Mouse (Mus musculus): ENCODE data around the gene Etnk1. TPM values are rescaled to one million over a fixed set of nuclear protein-coding genes. Genes with fewer than 3 reads are reported as not detected.
"Not testable (repeated sequence)": the region's sequence is repeated elsewhere in the genome, so short reads cannot be mapped to it uniquely, and the experiment has no call there.

The Etnk1 gene
- total and polyA plus RNA-seq, 3 experiments: 27.1 to 33.4 (median 32.8) TPM

- dilution Hi-C loops (cut with MboI; ENCODE audit: extremely low pct_ligation_motif_present, extremely low pct_unique_long_range_greater_than_20kb, low sequenced_read_pairs); H3K27ac ChIP-seq (ENCODE audit: insufficient read depth, low read depth): not testable (repeated sequence)
These were observed 15.7 kb upstream of the Etnk1 start for GRCm38 (mm10) chr6:143151081-143151995.

GRCm38 (mm10) chr6:143152321-143152827 is 14.6 kb upstream of the Etnk1 start:
- dilution Hi-C loops (cut with MboI; ENCODE audit: extremely low pct_ligation_motif_present, extremely low pct_unique_long_range_greater_than_20kb, low sequenced_read_pairs) (no loop called here), in situ Hi-C loops (cut with MboI; ENCODE audit: low pct_ligation_motif_present, low pct_unique_long_range_greater_than_20kb, low sequenced_read_pairs) (no loop called here)
- peaks cover 4% of the 10 kb centered on the region for H3K9me3 ChIP-seq (replicated peaks; ENCODE audit: low read length)
- no peak overlapping the region for H3K27ac ChIP-seq (ENCODE audit: insufficient read depth, low read depth)
- H3K4me1 ChIP-seq (ENCODE audit: control insufficient read depth in 1 of 2, insufficient read depth in 2 of 2): peaks cover 0 to 15% of the 10 kb centered on the region in 2 experiments; a peak in 2 of 4 replicates
- H3K4me3 ChIP-seq (replicated peaks in 1 of 3; ENCODE audit: low read depth in 2 of 3, low read length in 2 of 3, poor library complexity in 1 of 3): no peak overlapping the region
- no peak for DNase-seq (ENCODE audit: extremely low read depth)
- no peak overlapping the region for H3K9ac ChIP-seq (ENCODE audit: insufficient read depth, low read depth)
- no peak for TF ChIP-seq ZKSCAN1 (IDR thresholded peaks at IDR 0.05; ENCODE audit: borderline replicate concordance, low read depth, low read length)
- TF ChIP-seq MYC (IDR thresholded peaks at IDR 0.05; ENCODE audit: low read depth, low read length): no peak
- TF ChIP-seq ZC3H11A (IDR thresholded peaks at IDR 0.05; ENCODE audit: low read depth, low read length): no peak
- TF ChIP-seq TBP (conservative IDR thresholded peaks at IDR 0.05; ENCODE audit: low read depth, low read length): no peak
- no peak for TF ChIP-seq GABPA (IDR thresholded peaks at IDR 0.05; ENCODE audit: insufficient replicate concordance, low read depth, low read length)
- no peak for TF ChIP-seq CTCF (conservative IDR thresholded peaks at IDR 0.05 in 1 of 2, IDR thresholded peaks at IDR 0.05 in 1 of 2; ENCODE audit: low read depth in 2 of 2, low read length in 2 of 2)
- no peak for TF ChIP-seq JUND (conservative IDR thresholded peaks at IDR 0.05; ENCODE audit: low read depth, low read length)
- TF ChIP-seq IRF4 (IDR thresholded peaks at IDR 0.05; ENCODE audit: low read depth, low read length): no peak
- TF ChIP-seq NELFE (IDR thresholded peaks at IDR 0.05; ENCODE audit: low read depth, low read length): no peak
- no peaks in the 10 kb centered on the region for H3K36me3 ChIP-seq (replicated peaks in 1 of 2; ENCODE audit: control insufficient read depth in 1 of 2, insufficient read depth in 1 of 2, low read length in 1 of 2)
- H3K27me3 ChIP-seq (replicated peaks): no peaks in the 10 kb centered on the region
- no peak overlapping the region for H3K4me2 ChIP-seq (ENCODE audit: insufficient read depth, low read depth, poor library complexity, severe bottlenecking)
- no peaks in the 10 kb centered on the region for H3K79me2 ChIP-seq (replicated peaks; ENCODE audit: control insufficient read depth, extremely low read depth, insufficient read depth, poor library complexity, severe bottlenecking)

More at GRCm38 (mm10) chr6:143151081-143151995, 15.7 kb upstream of the Etnk1 start:
- H3K9ac ChIP-seq (ENCODE audit: insufficient read depth, low read depth); H3K4me2 ChIP-seq (ENCODE audit: insufficient read depth, low read depth, poor library complexity, severe bottlenecking); DNase-seq (ENCODE audit: extremely low read depth); H3K9me3 ChIP-seq (replicated peaks; ENCODE audit: low read length); H3K36me3 ChIP-seq (replicated peaks in 1 of 2; ENCODE audit: control insufficient read depth in 1 of 2, insufficient read depth in 1 of 2, low read length in 1 of 2); H3K27me3 ChIP-seq (replicated peaks); H3K79me2 ChIP-seq (replicated peaks; ENCODE audit: control insufficient read depth, extremely low read depth, insufficient read depth, poor library complexity, severe bottlenecking); in situ Hi-C loops (cut with MboI; ENCODE audit: low pct_ligation_motif_present, low pct_unique_long_range_greater_than_20kb, low sequenced_read_pairs); H3K4me3 ChIP-seq (replicated peaks in 1 of 3; ENCODE audit: low read depth in 2 of 3, low read length in 2 of 3, poor library complexity in 1 of 3): not testable (repeated sequence)
- peaks cover 0 to 11% of the 10 kb centered on the region in 2 experiments; a peak in 2 of 4 replicates for H3K4me1 ChIP-seq (ENCODE audit: control insufficient read depth in 1 of 2, insufficient read depth in 2 of 2)
- TF ChIP-seq ZNF384 (IDR thresholded peaks at IDR 0.05; ENCODE audit: low read depth, low read length): peak; percentile 73

GRCm38 (mm10) chr6:143153160-143153559 is 13.9 kb upstream of the Etnk1 start:
- H3K4me1 ChIP-seq (ENCODE audit: control insufficient read depth in 1 of 2, insufficient read depth in 2 of 2): peaks cover 0 to 15% of the 10 kb centered on the region in 2 experiments; a peak in 2 of 4 replicates
- H3K79me2 ChIP-seq (replicated peaks; ENCODE audit: control insufficient read depth, extremely low read depth, insufficient read depth, poor library complexity, severe bottlenecking): no peaks in the 10 kb centered on the region
- no peak overlapping the region for H3K9ac ChIP-seq (ENCODE audit: insufficient read depth, low read depth)
- dilution Hi-C loops (cut with MboI; ENCODE audit: extremely low pct_ligation_motif_present, extremely low pct_unique_long_range_greater_than_20kb, low sequenced_read_pairs) (no loop called here), in situ Hi-C loops (cut with MboI; ENCODE audit: low pct_ligation_motif_present, low pct_unique_long_range_greater_than_20kb, low sequenced_read_pairs) (no loop called here)
- no peak for DNase-seq (ENCODE audit: extremely low read depth)
- H3K4me2 ChIP-seq (ENCODE audit: insufficient read depth, low read depth, poor library complexity, severe bottlenecking): no peak overlapping the region
- H3K36me3 ChIP-seq (replicated peaks in 1 of 2; ENCODE audit: control insufficient read depth in 1 of 2, insufficient read depth in 1 of 2, low read length in 1 of 2): no peaks in the 10 kb centered on the region
- H3K9me3 ChIP-seq (replicated peaks; ENCODE audit: low read length): no peaks in the 10 kb centered on the region
- no peak overlapping the region for H3K27ac ChIP-seq (ENCODE audit: insufficient read depth, low read depth)
- no peak overlapping the region for H3K4me3 ChIP-seq (replicated peaks in 1 of 3; ENCODE audit: low read depth in 2 of 3, low read length in 2 of 3, poor library complexity in 1 of 3)
- H3K27me3 ChIP-seq (replicated peaks): no peaks in the 10 kb centered on the region
- TF ChIP-seq KAT2A (IDR thresholded peaks at IDR 0.05; ENCODE audit: insufficient replicate concordance, low read length) (no peak), SIN3A (IDR thresholded peaks at IDR 0.05; ENCODE audit: low read length) (no peak), TCF12 (IDR thresholded peaks at IDR 0.05; ENCODE audit: low read depth, low read length) (no peak), EP300 (IDR thresholded peaks at IDR 0.05; ENCODE audit: low read length) (no peak), MAZ (IDR thresholded peaks at IDR 0.05; ENCODE audit: low read depth, low read length) (no peak), USF2 (conservative IDR thresholded peaks at IDR 0.05; ENCODE audit: low read depth, low read length) (no peak), NELFE (IDR thresholded peaks at IDR 0.05; ENCODE audit: low read depth, low read length) (no peak), SMC3 (IDR thresholded peaks at IDR 0.05; ENCODE audit: low read depth, low read length) (no peak), BHLHE40 (IDR thresholded peaks at IDR 0.05; ENCODE audit: low read depth, low read length) (no peak), CHD1 (IDR thresholded peaks at IDR 0.05; ENCODE audit: low read depth, low read length) (no peak), HCFC1 (IDR thresholded peaks at IDR 0.05; ENCODE audit: low read depth, low read length) (no peak), NRF1 (IDR thresholded peaks at IDR 0.05; ENCODE audit: low read depth, low read length) (no peak), CTCF (conservative IDR thresholded peaks at IDR 0.05 in 1 of 2, IDR thresholded peaks at IDR 0.05 in 1 of 2; ENCODE audit: low read depth in 2 of 2, low read length in 2 of 2) (no peak), MAX (IDR thresholded peaks at IDR 0.05; ENCODE audit: low read length) (no peak), JUND (conservative IDR thresholded peaks at IDR 0.05; ENCODE audit: low read depth, low read length) (no peak), MYC (IDR thresholded peaks at IDR 0.05; ENCODE audit: low read depth, low read length) (no peak), CHD2 (IDR thresholded peaks at IDR 0.05; ENCODE audit: low read length) (no peak)

Data from CH12.LX (cell line).